Mouse (Mus musculus) colon, adult 2 months (tissue): ENCODE data around the gene Pgm3. TPM values are rescaled to one million over a fixed set of nuclear protein-coding genes. Genes with fewer than 3 reads are reported as not detected.

ENCODE experiments used
- polyA plus RNA-seq: library from polyadenylated mRNA; depleted of rRNA; stranded (reverse); fragments of >200 nt; gene quantifications from 2 replicates; pipeline ENCODE4 v1.2.3, GENCODE M21; 2012; rRNA removed

Pgm3 gene
- 9.2 and 10.1 TPM in 2 replicates for polyA plus RNA-seq

GRCm38 (mm10) chr9:86571540-86572135, at the start of gene Pgm3, which contains the start of gene Rwdd2a:
Pgm3 (minus strand) TSS chr9:86571842.
Rwdd2a (plus strand) TSS chr9:86571991.

Other genes with a start within 250 kb of the Pgm3 start
- 1.7 and 1.8 TPM in 2 replicates for gene Ube2cbp, start 106.9 kb downstream of the Pgm3 start, polyA plus RNA-seq
- 7.3 and 7.9 TPM in 2 replicates for gene Dop1a, start 104.7 kb downstream of the Pgm3 start, polyA plus RNA-seq
- gene Rwdd2a, start 149 bp upstream of the Pgm3 start, polyA plus RNA-seq, result 0.72 and 1.9 TPM in 2 replicates
- gene Me1, start 124.1 kb upstream of the Pgm3 start, polyA plus RNA-seq, result 6.2 and 8.6 TPM in 2 replicates
- 0.03 TPM in 1 of 2 replicates, not detected in the other for gene Prss35, start 171.8 kb upstream of the Pgm3 start, polyA plus RNA-seq